Mouse (Mus musculus) olfactory bulb, adult 2 months (tissue): Measurements from ENCODE around the gene Galnt6. TPM values are rescaled to one million over a fixed set of nuclear protein-coding genes. Genes with fewer than 3 reads are reported as not detected.

ENCODE experiments used
- H3K27ac ChIP-seq: fragments of 200-500 bp; 2 replicates; pipeline ENCODE4 v1.5.1; 2012; ENCODE audit warnings: low read depth, low read length; ENCODE audit not compliant: insufficient read depth
- H3K4me1 ChIP-seq: fragments of 200-500 bp; 2 replicates; pipeline ENCODE4 v1.6.1; 2012; ENCODE audit warnings: low read length; ENCODE audit not compliant: control insufficient read depth, insufficient read depth
- H3K4me3 ChIP-seq: fragments of 200-500 bp; 2 replicates; pipeline ENCODE4 v1.5.1; 2012; ENCODE audit warnings: mild to moderate bottlenecking, low read depth, low read length, moderate library complexity; ENCODE audit not compliant: insufficient read depth
- CTCF ChIP-seq: fragments of 200-500 bp; IDR thresholded peaks from 2 replicates; pipeline ENCODE4 v1.5.1; 2012; ENCODE audit warnings: low read depth, mild to moderate bottlenecking, low read length, moderate library complexity; ENCODE audit not compliant: insufficient read depth
- POLR2A ChIP-seq: fragments of 200-500 bp; IDR thresholded peaks from 2 replicates; pipeline ENCODE4 v1.6.1; 2012; ENCODE audit warnings: mild to moderate bottlenecking, low read depth, low read length, moderate library complexity; ENCODE audit not compliant: insufficient read depth
- WGBS: fragments of 180-500 bp; shearing (Covaris S2); methylation state at CpG from one replicate; pipeline ENCODE4 v1.1.7; 2018; 5-methylcytosine and 5-hydroxymethylcytosine counted together
- polyA plus RNA-seq: library from polyadenylated mRNA; stranded (reverse); fragments of >200 nt; gene quantifications from 2 replicates; pipeline ENCODE4 v1.2.4, GENCODE M21; 2012; ENCODE audit warnings: low replicate concordance; ENCODE audit not compliant: missing spikeins, insufficient read depth, insufficient read length

The Galnt6 gene
- polyA plus RNA-seq, 1 experiment: not detected

DNA sequence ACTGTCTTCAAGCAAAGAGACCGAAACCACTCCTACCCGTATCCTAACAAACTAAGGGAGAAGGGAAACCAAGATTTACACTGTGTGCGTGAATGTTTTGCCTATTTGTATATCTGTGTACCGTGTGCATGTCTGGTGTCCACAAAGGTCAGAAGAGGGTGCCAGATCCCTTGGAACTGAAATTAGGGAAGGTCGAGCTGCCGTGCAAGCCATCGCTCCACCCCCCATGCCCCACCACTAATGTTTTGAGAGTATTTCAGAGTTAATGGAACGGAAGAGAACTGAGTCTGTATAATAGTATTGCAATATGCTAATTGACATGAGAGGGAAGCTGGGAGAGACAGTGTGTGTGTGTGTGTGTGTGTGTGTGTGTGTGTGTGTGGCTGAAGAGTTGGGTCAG, 51.5 kb downstream of the Galnt6 start:
- 78% methylated on average over 8 of the region's 8 CpGs for WGBS
- H3K27ac ChIP-seq: no peak overlapping the region
- TF ChIP-seq POLR2A (no peak), CTCF (no peak)

DNA sequence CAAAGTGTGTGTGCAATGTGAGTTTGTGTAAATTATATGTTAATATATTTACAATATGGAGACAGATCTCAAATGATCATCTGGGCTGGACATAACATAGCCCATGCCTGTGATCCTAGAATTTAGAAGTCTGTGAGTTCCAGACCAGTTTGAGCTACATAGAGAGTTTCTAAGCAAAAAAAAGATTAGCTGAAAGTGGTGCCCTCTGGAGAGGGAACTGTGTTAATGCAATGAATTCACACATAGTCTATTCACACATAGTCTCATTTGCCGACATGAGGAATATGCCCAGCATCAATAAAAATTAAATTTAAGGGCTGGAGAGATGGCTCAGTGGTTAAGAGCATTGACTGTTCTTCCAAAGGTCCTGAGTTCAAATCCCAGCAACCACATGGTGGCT, 52.7 kb downstream of the Galnt6 start:
- 79% methylated on average over 1 of the region's 1 CpGs for WGBS
- no peak overlapping the region for H3K4me3 ChIP-seq

More for the DNA sequence above, 51.5 kb downstream of the Galnt6 start:
- no peak overlapping the region for H3K4me3 ChIP-seq
- H3K4me1 ChIP-seq: peaks cover 3% of the 10 kb centered on the region; the same call in 1 of the 2 replicates

DNA sequence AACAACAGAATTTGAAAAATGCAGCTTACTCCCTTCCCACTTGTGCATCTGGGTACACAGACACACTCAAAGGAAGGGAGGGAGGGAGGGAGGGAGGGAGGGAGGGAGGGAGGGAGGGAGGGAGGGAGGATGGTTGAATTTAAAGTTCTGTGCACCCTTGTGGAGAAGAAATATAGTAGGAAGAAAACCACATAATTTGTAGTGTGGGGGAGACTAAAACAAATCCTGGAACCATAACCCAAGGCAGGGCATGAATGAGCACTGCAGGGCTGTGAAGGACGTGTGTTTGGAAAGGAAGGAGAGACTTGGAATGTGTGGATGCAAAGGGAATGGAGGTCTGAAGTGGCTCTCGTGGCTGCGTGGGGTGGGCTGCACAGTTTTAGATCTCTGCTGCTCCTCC, 53.7 kb downstream of the Galnt6 start:
- TF ChIP-seq CTCF (no peak), POLR2A (no peak)
- 65% methylated on average over 3 of the region's 3 CpGs for WGBS
- Histone ChIP-seq H3K4me3 (no peak overlapping the region), H3K27ac (no peak overlapping the region), H3K4me1 (peaks cover 3% of the 10 kb centered on the region; the same call in 1 of the 2 replicates)

More for the DNA sequence above, 52.7 kb downstream of the Galnt6 start:
- peaks cover 3% of the 10 kb centered on the region; the same call in 1 of the 2 replicates for H3K4me1 ChIP-seq
- no peak for TF ChIP-seq POLR2A
- H3K27ac ChIP-seq: no peak overlapping the region

DNA sequence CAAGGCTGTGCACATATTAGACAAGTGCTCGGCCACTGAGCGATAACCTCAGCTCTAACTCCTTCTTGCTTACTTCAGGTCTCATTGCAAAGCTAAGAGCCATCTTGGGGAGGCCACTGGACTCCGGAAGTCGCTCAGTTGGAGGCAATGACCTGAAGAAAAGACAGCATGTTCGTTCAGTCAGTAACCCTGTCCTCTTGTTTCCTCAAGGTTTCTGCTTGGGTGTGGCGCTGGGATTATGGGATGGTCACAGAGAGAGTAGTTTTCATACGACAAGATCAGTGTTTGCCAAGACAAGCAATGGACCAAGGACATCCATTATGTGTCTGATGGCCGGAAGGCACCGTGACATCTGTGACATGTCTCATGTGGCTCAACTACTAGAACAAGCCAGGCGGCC, 54.6 kb downstream of the Galnt6 start:
- no peak for TF ChIP-seq POLR2A
- TF ChIP-seq CTCF: no peak
- Histone ChIP-seq H3K27ac (no peak overlapping the region), H3K4me3 (no peak overlapping the region), H3K4me1 (peaks cover 3% of the 10 kb centered on the region; the same call in 1 of the 2 replicates)
- 92% methylated on average over 10 of the region's 10 CpGs for WGBS

DNA sequence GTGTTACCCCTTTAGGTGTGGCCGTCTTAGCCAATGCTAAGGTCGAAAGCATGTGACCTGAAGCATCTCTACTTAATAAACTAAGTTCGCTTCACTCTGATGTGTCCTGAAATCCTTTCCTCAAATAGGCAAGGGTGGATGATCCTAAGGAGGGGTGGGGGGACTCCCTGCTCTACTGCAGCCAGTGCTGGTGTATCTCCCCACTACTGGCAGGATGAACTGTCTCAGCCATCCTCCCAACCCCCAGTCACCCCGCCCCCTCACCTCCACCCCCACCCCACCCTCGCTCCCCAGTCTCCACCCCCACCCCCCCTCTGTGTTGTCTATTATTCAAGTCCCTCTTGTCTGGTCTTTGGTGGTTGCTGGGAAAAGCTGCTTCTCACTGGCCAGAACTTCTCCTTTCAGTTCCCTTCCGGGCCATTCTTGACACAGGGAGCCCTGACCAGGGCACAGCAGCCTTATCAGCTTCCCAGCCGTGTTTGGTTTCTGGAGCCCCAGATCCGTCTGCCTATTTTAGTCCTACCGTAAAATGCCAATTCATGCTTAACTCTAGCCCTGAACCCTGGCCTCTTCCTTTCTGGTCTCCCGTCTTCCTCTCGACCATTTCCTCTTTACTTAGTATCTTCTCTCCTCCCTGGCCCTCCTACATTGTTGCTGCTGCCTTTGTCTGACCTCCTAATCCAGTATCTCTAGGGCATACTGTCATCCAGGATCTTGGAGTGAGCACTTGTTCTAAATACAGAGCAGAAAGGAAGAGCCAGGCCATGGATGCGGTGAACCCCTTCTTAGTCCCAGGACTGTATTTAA, 55.4 kb downstream of the Galnt6 start:
- TF ChIP-seq CTCF (no peak), POLR2A (no peak)
- WGBS: 66% methylated on average over 12 of the region's 12 CpGs
- H3K4me1 ChIP-seq: peaks cover 3% of the 10 kb centered on the region; the same call in 1 of the 2 replicates
- no peak overlapping the region for H3K4me3 ChIP-seq
- H3K27ac ChIP-seq: no peak overlapping the region

DNA sequence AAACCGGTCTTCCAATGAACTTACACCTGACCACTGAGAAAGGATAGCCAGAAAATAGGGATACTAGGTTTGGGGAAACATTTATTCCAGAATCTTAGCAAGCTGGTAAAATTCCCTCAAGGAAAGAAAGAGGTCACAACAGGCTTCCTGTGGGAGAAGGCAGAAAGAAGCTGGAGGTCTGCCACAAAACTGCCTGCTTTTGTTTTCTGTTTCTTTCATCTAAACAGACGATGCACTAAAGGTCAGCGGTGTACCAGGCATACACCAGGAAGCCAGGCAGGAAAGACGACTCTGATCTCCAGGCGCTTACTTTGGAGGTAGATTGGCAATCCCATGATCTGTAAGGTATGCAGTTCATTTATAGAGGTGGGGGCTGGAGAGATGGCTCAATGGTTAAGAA, 58.3 kb downstream of the Galnt6 start:
- WGBS: 53% methylated on average over 5 of the region's 5 CpGs
- TF ChIP-seq POLR2A (no peak), CTCF (no peak)
- peaks cover 8% of the 10 kb centered on the region; the same call in 1 of the 2 replicates for H3K4me1 ChIP-seq
- H3K4me3 ChIP-seq: no peak overlapping the region
- no peak overlapping the region for H3K27ac ChIP-seq

DNA sequence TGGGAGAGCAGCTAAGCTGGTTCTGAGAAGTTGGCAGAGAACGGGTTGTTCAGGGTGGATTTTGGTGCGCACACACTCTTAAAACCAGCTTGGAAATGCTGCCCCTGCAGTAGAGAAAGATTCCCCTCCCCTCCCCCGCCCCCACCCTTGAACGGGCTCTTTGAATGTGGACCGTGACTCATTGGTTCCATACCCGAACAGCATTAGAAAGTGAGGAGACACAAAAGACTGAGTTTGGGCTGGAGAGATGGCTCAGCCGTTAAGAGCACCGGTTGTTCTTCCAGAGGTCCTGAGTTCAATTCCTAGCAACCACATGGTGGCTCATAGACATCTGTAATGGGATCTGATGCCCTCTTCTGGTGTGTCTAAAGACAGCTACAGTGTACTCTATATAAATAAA, 59.2 kb downstream of the Galnt6 start:
- 65% methylated on average over 8 of the region's 8 CpGs for WGBS
- Histone ChIP-seq H3K27ac (no peak overlapping the region), H3K4me3 (no peak overlapping the region), H3K4me1 (peaks cover 5% of the 10 kb centered on the region; the same call in 1 of the 2 replicates)
- no peak for TF ChIP-seq CTCF
- TF ChIP-seq POLR2A: no peak

DNA sequence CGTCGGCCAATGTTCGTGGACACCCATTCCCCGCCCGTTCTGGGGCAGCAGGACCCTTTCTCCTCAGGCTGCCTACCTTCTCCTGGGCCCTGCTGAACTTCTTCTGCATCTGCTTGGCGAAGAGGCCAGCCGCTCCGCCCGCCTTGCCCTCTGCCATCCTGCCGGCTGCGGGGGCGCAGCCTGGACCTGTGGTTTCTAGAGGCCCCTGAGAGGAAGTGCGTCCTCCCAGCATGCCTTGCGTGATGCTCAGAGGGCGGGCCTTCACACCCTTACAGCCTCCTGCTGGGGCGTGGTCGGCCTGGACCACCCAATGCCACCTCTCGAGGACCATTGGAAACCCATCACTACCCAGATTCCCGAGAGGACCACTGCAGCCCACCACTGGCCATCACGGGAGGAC, 59.8 kb downstream of the Galnt6 start, which contains the start of gene Bin2:
TSS of gene Bin2 (minus strand) at position 217 of the 400 bp plus-strand sequence.
- H3K27ac ChIP-seq: no peak within 1 kb of the TSS
- TF ChIP-seq CTCF (no peak), POLR2A (no peak)
- peaks cover 5% of the 10 kb centered on the region; the same call in 1 of the 2 replicates for H3K4me1 ChIP-seq
- WGBS: 94% methylated on average over 20 of the region's 20 CpGs
- peak within 1 kb of the TSS; percentile 15; the same call in 1 of the 2 replicates for H3K4me3 ChIP-seq

DNA sequence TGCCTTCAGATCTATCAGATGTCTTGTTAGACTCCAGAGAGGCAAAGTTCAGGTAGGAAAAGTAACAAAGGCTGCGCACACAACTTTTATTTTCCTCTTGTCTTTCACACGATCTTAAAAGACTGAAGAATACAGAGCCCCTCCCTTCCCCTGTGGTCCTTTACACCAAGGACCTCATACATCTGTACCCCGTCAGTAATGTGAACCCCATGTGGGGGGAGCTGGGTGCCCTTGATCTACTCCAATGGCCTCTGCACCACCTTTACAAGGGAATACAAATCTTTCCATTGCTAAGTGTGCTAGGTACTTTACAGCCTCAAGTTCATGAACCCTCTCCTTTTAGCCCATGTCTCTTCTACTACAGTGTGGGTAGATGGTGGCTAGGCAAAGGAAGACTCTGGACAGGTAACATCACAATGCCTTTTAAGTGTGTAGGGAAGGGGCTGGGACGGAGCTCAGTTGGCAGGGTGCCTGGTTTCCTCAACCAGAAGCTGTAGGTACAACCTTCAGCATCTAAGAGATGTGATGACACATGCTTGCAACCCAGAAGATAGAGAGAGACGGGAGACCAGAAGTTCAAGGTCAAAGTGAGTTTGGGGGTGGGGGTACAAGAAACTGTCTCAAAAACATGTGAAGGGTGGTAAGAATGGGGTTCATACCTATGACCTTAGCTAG, 61.2 kb downstream of the Galnt6 start:
- 88% methylated on average over 5 of the region's 5 CpGs for WGBS
- Histone ChIP-seq H3K4me3 (no peak overlapping the region), H3K4me1 (peaks cover 5% of the 10 kb centered on the region; the same call in 1 of the 2 replicates), H3K27ac (no peak overlapping the region)
- TF ChIP-seq CTCF (no peak), POLR2A (no peak)
